Mouse (Mus musculus) urinary bladder, postnatal 36 days (tissue): Measurements from ENCODE around the gene Ugt1a6b.
"Not testable (repeated sequence)": the region's sequence is repeated elsewhere in the genome, so short reads cannot be mapped to it uniquely, and the experiment has no call there.

Experiments used
- DNase-seq, 2 experiments: peaks; one replicate each; pipeline ENCODE4 v3.0.0; 2022; ENCODE audit warnings: low spot score in 2 of 2, mixed read lengths in 1 of 2

Gene Ugt1a6b

GRCm38 (mm10) chr1:88120550-88120949, 17.5 kb downstream of the Ugt1a6b start:
- DNase-seq, result not testable (repeated sequence)

GRCm38 (mm10) chr1:88121521-88121920, 18.5 kb downstream of the Ugt1a6b start:
- DNase-seq, result not testable (repeated sequence)

GRCm38 (mm10) chr1:88125827-88126360, 22.8 kb downstream of the Ugt1a6b start:
- DNase-seq, result not testable (repeated sequence)

GRCm38 (mm10) chr1:88129091-88129490, 26.0 kb downstream of the Ugt1a6b start:
- not testable (repeated sequence) for DNase-seq

- not testable (repeated sequence) for DNase-seq
Observed at GRCm38 (mm10) chr1:88130223-88130622, 27.2 kb downstream of the Ugt1a6b start.

- no peak for DNase-seq
Observed at GRCm38 (mm10) chr1:88133908-88134456, 30.9 kb downstream of the Ugt1a6b start.

GRCm38 (mm10) chr1:88134457-88135011, 31.5 kb downstream of the Ugt1a6b start, which contains the start of gene Ugt1a6a:
TSS of gene Ugt1a6a (plus strand) at chr1:88134809.
- DNase-seq, result peak; percentile 73 to 83

- DNase-seq, result not testable (repeated sequence)
Observed at GRCm38 (mm10) chr1:88135229-88135904, 32.3 kb downstream of the Ugt1a6b start.

GRCm38 (mm10) chr1:88136646-88137045, 33.6 kb downstream of the Ugt1a6b start:
- DNase-seq, result no peak

GRCm38 (mm10) chr1:88137264-88137663, 34.2 kb downstream of the Ugt1a6b start:
- DNase-seq, result no peak

- DNase-seq, result no peak
Observed at GRCm38 (mm10) chr1:88138145-88138544, 35.1 kb downstream of the Ugt1a6b start.

- not testable (repeated sequence) for DNase-seq
Observed at GRCm38 (mm10) chr1:88140492-88140891, 37.4 kb downstream of the Ugt1a6b start.

GRCm38 (mm10) chr1:88143966-88144675, 41.1 kb downstream of the Ugt1a6b start:
- DNase-seq, result not testable (repeated sequence)

GRCm38 (mm10) chr1:88145278-88145677, 42.2 kb downstream of the Ugt1a6b start:
- DNase-seq, result not testable (repeated sequence)

GRCm38 (mm10) chr1:88150133-88150532, 47.1 kb downstream of the Ugt1a6b start:
- DNase-seq, result not testable (repeated sequence)

GRCm38 (mm10) chr1:88158430-88158829, 55.4 kb downstream of the Ugt1a6b start:
- peak in 1 of 2 experiments; percentile 53 for DNase-seq

GRCm38 (mm10) chr1:88165711-88166110, 62.7 kb downstream of the Ugt1a6b start, which contains the start of gene Ugt1a5:
TSS of gene Ugt1a5 (plus strand) at chr1:88166012.
- no peak for DNase-seq

- DNase-seq, result not testable (repeated sequence)
Observed at GRCm38 (mm10) chr1:88172190-88172589, 69.1 kb downstream of the Ugt1a6b start.

GRCm38 (mm10) chr1:88179657-88180056, 76.6 kb downstream of the Ugt1a6b start:
- no peak for DNase-seq

GRCm38 (mm10) chr1:88186325-88186935, 83.4 kb downstream of the Ugt1a6b start:
- DNase-seq, result no peak

GRCm38 (mm10) chr1:88192136-88192535, 89.1 kb downstream of the Ugt1a6b start:
- no peak for DNase-seq
